Mouse (Mus musculus) embryo, embryonic 10.5 days (tissue): Measurements from ENCODE around the gene Ube2d3.
"Not testable (repeated sequence)": the region's sequence is repeated elsewhere in the genome, so short reads cannot be mapped to it uniquely, and the experiment has no call there.

Experiments
- DNase-seq: peaks from one replicate; pipeline ENCODE4 v3.0.0-alpha.2; 2015; ENCODE audit warnings: low spot score

Ube2d3 gene

GRCm38 (mm10) chr3:135493320-135493719 is 55.4 kb downstream of the Ube2d3 start:
- not testable (repeated sequence) for DNase-seq

- not testable (repeated sequence) for DNase-seq
Observed at GRCm38 (mm10) chr3:135497956-135498355, 60.0 kb downstream of the Ube2d3 start.

- DNase-seq = no peak
Observed at GRCm38 (mm10) chr3:135498891-135499290, 60.9 kb downstream of the Ube2d3 start.

GRCm38 (mm10) chr3:135503160-135503559 is 65.2 kb downstream of the Ube2d3 start:
- DNase-seq = no peak

- peak; percentile 53 for DNase-seq
Observed at GRCm38 (mm10) chr3:135505369-135505909, 67.5 kb downstream of the Ube2d3 start.

- DNase-seq = no peak
Observed at GRCm38 (mm10) chr3:135505916-135506482, 68.0 kb downstream of the Ube2d3 start.

GRCm38 (mm10) chr3:135507506-135507905 is 69.6 kb downstream of the Ube2d3 start:
- DNase-seq = no peak

- no peak for DNase-seq
Observed at GRCm38 (mm10) chr3:135508191-135508590, 70.2 kb downstream of the Ube2d3 start.

GRCm38 (mm10) chr3:135510372-135510771 is 72.4 kb downstream of the Ube2d3 start:
- DNase-seq = no peak

GRCm38 (mm10) chr3:135511683-135512082 is 73.7 kb downstream of the Ube2d3 start:
- peak; percentile 41 for DNase-seq

GRCm38 (mm10) chr3:135513270-135513669 is 75.3 kb downstream of the Ube2d3 start:
- DNase-seq = peak; percentile 36

- no peak for DNase-seq
Observed at GRCm38 (mm10) chr3:135513800-135514425, 76.0 kb downstream of the Ube2d3 start.

GRCm38 (mm10) chr3:135515246-135515645 is 77.3 kb downstream of the Ube2d3 start:
- DNase-seq = no peak

GRCm38 (mm10) chr3:135516891-135517290 is 78.9 kb downstream of the Ube2d3 start:
- no peak for DNase-seq
